Mouse (Mus musculus) small intestine, adult 2 months (tissue): ENCODE data around the gene Atp9a.

Experiments used
- CTCF ChIP-seq: fragments of 200-500 bp; IDR thresholded peaks from 2 replicates; pipeline ENCODE4 v1.5.1; 2012; ENCODE audit warnings: low read depth, mild to moderate bottlenecking, control low read depth, inconsistent platforms, low read length, moderate library complexity, mixed read lengths; ENCODE audit not compliant: insufficient replicate concordance, insufficient read length; ENCODE audit errors: extremely low read depth
- POLR2A ChIP-seq: fragments of 200-500 bp; IDR thresholded peaks from 2 replicates; pipeline ENCODE4 v1.6.1; 2012; ENCODE audit warnings: low read depth, mild to moderate bottlenecking, control low read depth, inconsistent platforms, low read length, moderate library complexity

DNA sequence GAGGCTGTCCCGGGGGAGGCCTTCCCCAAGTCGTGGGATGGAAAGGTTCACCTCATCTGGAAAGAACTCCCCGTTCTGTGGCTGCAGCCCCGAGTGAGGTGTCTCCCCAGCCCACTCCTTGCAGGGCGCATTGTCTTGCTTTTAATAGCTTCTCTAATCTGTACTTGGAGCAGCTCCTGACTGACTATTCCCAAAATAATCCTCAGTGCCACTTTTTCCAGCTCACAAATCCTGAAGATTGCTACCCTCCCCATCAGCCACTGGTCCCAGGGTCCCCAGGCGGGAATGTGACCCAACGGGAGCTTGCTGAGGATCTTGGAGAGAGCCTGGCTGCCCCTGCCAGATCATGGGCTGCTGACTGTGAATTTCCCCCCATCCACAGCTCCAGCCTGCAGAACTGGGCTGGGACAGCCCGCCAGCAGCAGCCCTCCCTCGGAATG is 134.1 kb downstream of the Atp9a start:
- TF ChIP-seq POLR2A: no peak
- TF ChIP-seq CTCF: no peak
